In genomic region chr5:138085421-138085911, GRCm38 (mm10) we compare ENCODE assay signal across 8 mouse cellular contexts. TPM values are rescaled to one million over a fixed set of nuclear protein-coding genes. Genes with fewer than 3 reads are reported as not detected.
DNase-seq lines count a peak whose midpoint lies in the region; ATAC-seq and TF ChIP-seq lines count a peak whose summit lies in the region.

No protein-coding gene starts in this region.

- peak overlapping the region; percentile 71 for H3K4me2 ChIP-seq in intestine, postnatal 0 days (replicated peaks; ENCODE audit: low read depth)

- CTCF ChIA-PET in Patski (lab: Charles Lee): interaction anchor here (1.2 kb wide), 1 partner anchor 108 kb away, joined by 3 read pairs; the partner anchor contains the start of gene Mblac1

- peak overlapping the region; percentile 98 for H3K4me3 ChIP-seq in intestine, postnatal 0 days (ENCODE audit: low read depth, low read length)
- H3K4me3 ChIP-seq in lung, adult 2 months (replicated peaks; ENCODE audit: extremely low read depth, low read depth, low read length): peak overlapping the region; percentile 99

- H3K4me1 ChIP-seq in intestine, postnatal 0 days (replicated peaks; ENCODE audit: control insufficient read depth, insufficient read depth, low read length): peaks cover 7% of the 10 kb centered on the region; the same call in 1 of the 2 replicates
- H3K4me1 ChIP-seq in lung, adult 2 months (ENCODE audit: control insufficient read depth, insufficient read depth, low read length): peaks cover 10% of the 10 kb centered on the region

- H3K27me3 ChIP-seq in Patski: no peaks in the 10 kb centered on the region
- no peaks in the 10 kb centered on the region for H3K27me3 ChIP-seq in intestine, postnatal 0 days (replicated peaks; ENCODE audit: control insufficient read depth, insufficient read depth, low read length)

- peak overlapping the region; percentile 97 for H3K9ac ChIP-seq in intestine, postnatal 0 days (ENCODE audit: low read depth, low read length)

- in situ Hi-C loops in Patski (cut with MboI; ENCODE audit: low pct_unique_long_range_greater_than_20kb): loop anchor here (5.0 kb wide), 1 partner anchor 52 kb away; no protein-coding TSS in a partner anchor

- no peak for TF ChIP-seq POLR2A in lung, adult 2 months (IDR thresholded peaks at IDR 0.05; ENCODE audit: borderline replicate concordance, extremely low read depth, low read depth, low read length)

- peak; percentile 1 for ATAC-seq in Patski
- peak; percentile 36 for ATAC-seq in intestine, postnatal 0 days

- WGBS in intestine, postnatal 0 days: 0% methylated on average over 18 of the region's 18 CpGs
- under 1% methylated on average over 18 of the region's 18 CpGs for WGBS in lung, adult 2 months

- POLR2A ChIA-PET in Patski (lab: Charles Lee): interaction anchor here (0.5 to 1.1 kb wide), 3 partner anchors 50 to 414 kb away, joined by 3 to 4 read pairs (median 3); no protein-coding TSS in a partner anchor

- H3K9me3 ChIP-seq in intestine, postnatal 0 days (ENCODE audit: control insufficient read depth): no peaks in the 10 kb centered on the region

- DNase-seq in layer of hippocampus, postnatal 10 days (ENCODE audit: low spot score in 2 of 2): peak; percentile 29 to 31
- no peak for DNase-seq in layer of hippocampus, adult 9-11 months
- DNase-seq in Patski (ENCODE audit: low read depth, low spot score): no peak
- DNase-seq in fat pad, adult 2 months (ENCODE audit: extremely low read depth, low read depth, low spot score): peak; percentile 10
- peak; percentile 27 for DNase-seq in lung, adult 2 months
- DNase-seq in retina, embryonic 14.5 days (ENCODE audit: low spot score): peak; percentile 52
- no peak for DNase-seq in gastrocnemius, postnatal 4 days (ENCODE audit: low spot score in 2 of 2)

- TF ChIP-seq CTCF in Patski (IDR thresholded peaks at IDR 0.05): no peak
- TF ChIP-seq CTCF in intestine, postnatal 0 days (IDR thresholded peaks at IDR 0.05; ENCODE audit: low read depth): no peak
- TF ChIP-seq CTCF in lung, adult 2 months (IDR thresholded peaks at IDR 0.05; ENCODE audit: insufficient read depth, low read length): no peak

- H3K27ac ChIP-seq in intestine, postnatal 0 days (ENCODE audit: low read depth, low read length): peak overlapping the region; percentile 98

- no peaks in the 10 kb centered on the region for H3K36me3 ChIP-seq in intestine, postnatal 0 days (ENCODE audit: control insufficient read depth, insufficient read depth)

RNA-seq across cellular contexts. Expression of gene Zkscan1, which starts 0.6 kb away (rescaled TPM):
- 10 to 100 TPM; 38.4 to 43.5 TPM for total RNA-seq in layer of hippocampus, postnatal 10 days (2021)
- polyA plus RNA-seq in Patski (2021): 32.9 TPM
- polyA plus RNA-seq in intestine, postnatal 0 days (2015; fragmentation: Nextera tagmentation; extraction: Ambion mirVana): 5.6 and 6.5 TPM in 2 replicates
- 4.0 and 5.9 TPM in 2 replicates for polyA plus RNA-seq in lung, adult 2 months (2012; rRNA removed)
- total RNA-seq in gastrocnemius, postnatal 4 days (2021): 10 to 100 TPM; 18.7 to 19.4 TPM

RNA-seq across cellular contexts. Expression of gene Zscan21, which starts 31.2 kb away (rescaled TPM):
- total RNA-seq in layer of hippocampus, postnatal 10 days (2021): 10 to 100 TPM; 23.0 to 26.6 TPM
- polyA plus RNA-seq in Patski (2021): 60.4 TPM
- polyA plus RNA-seq in intestine, postnatal 0 days (2015; fragmentation: Nextera tagmentation; extraction: Ambion mirVana): 17.9 and 19.2 TPM in 2 replicates
- 5.8 and 8.3 TPM in 2 replicates for polyA plus RNA-seq in lung, adult 2 months (2012; rRNA removed)
- 10 to 100 TPM; 19.6 to 23.0 TPM for total RNA-seq in gastrocnemius, postnatal 4 days (2021)

RNA-seq across cellular contexts. Expression of gene Smok3c, which starts 32.5 kb away (rescaled TPM):
- total RNA-seq in layer of hippocampus, postnatal 10 days (2021): not detected
- polyA plus RNA-seq in Patski (2021): not detected
- polyA plus RNA-seq in intestine, postnatal 0 days (2015; fragmentation: Nextera tagmentation; extraction: Ambion mirVana): not detected in 2 replicates
- polyA plus RNA-seq in lung, adult 2 months (2012; rRNA removed): not detected in 2 replicates
- not detected for total RNA-seq in gastrocnemius, postnatal 4 days (2021)

Comparison
In these comparisons a context has a peak if more than half of its experiments do, and no peak if none do; other contexts are left out.
1. DNase-seq: peak in layer of hippocampus, postnatal 10 days (2 of 2), fat pad, adult 2 months (single experiment), lung, adult 2 months (single experiment) and retina, embryonic 14.5 days (single experiment); none in layer of hippocampus, adult 9-11 months (single experiment), Patski (single experiment) and gastrocnemius, postnatal 4 days (0 of 2).